Mouse (Mus musculus) ES-Bruce4 (cell line): ENCODE measurements around the gene Usf2. TPM values are rescaled to one million over a fixed set of nuclear protein-coding genes. Genes with fewer than 3 reads are reported as not detected.

Source experiments
- H3K27ac ChIP-seq: 2 replicates; pipeline ENCODE4 v1.5.1; 2012; ENCODE audit warnings: low read length, inconsistent platforms; ENCODE audit not compliant: insufficient read depth
- H3K27me3 ChIP-seq: 2 replicates; pipeline ENCODE4 v1.6.1; 2012; ENCODE audit warnings: mild to moderate bottlenecking, low read length, inconsistent platforms; ENCODE audit not compliant: control insufficient read depth, poor library complexity, insufficient read depth, severe bottlenecking
- H3K36me3 ChIP-seq: 2 replicates; pipeline ENCODE4 v1.6.1; 2012; ENCODE audit warnings: inconsistent platforms, mild to moderate bottlenecking, low read length, moderate library complexity; ENCODE audit not compliant: control insufficient read depth, poor library complexity, insufficient read depth, severe bottlenecking
- H3K4me1 ChIP-seq: one replicate; pipeline ENCODE4 v1.8.1; 2011; ENCODE audit warnings: low read length; ENCODE audit not compliant: control insufficient read depth, insufficient read depth
- H3K4me3 ChIP-seq: 2 replicates; pipeline ENCODE4 v1.5.1; 2011; ENCODE audit warnings: low read depth, mild to moderate bottlenecking, low read length
- H3K9ac ChIP-seq: 2 replicates; pipeline ENCODE4 v1.6.1; 2012; ENCODE audit warnings: low read depth, mild to moderate bottlenecking, inconsistent platforms; ENCODE audit not compliant: poor library complexity, severe bottlenecking
- H3K9me3 ChIP-seq: replicated peaks from 2 replicates; pipeline ENCODE4 v1.6.1; 2012; ENCODE audit warnings: mild to moderate bottlenecking, low read length, inconsistent platforms; ENCODE audit not compliant: control insufficient read depth, poor library complexity, insufficient read depth, severe bottlenecking
- CTCF ChIP-seq: IDR thresholded peaks from one replicate; pipeline ENCODE4 v1.8.1; 2011; ENCODE audit warnings: low read depth, low read length
- EP300 ChIP-seq: IDR thresholded peaks from 2 replicates; pipeline ENCODE4 v1.6.1; 2011; ENCODE audit warnings: low read depth, low read length; ENCODE audit not compliant: insufficient read depth
- POLR2A ChIP-seq: IDR thresholded peaks from one replicate; pipeline ENCODE4 v1.8.1; 2011; ENCODE audit warnings: low read length; ENCODE audit not compliant: insufficient read depth
- polyA plus RNA-seq: library from polyadenylated mRNA; stranded (reverse); fragments of >200 nt; gene quantifications from 2 replicates; pipeline ENCODE4 v1.2.4, GENCODE M21; 2011; ENCODE audit warnings: low read depth; ENCODE audit not compliant: missing spikeins, insufficient read depth, insufficient read length

Gene Usf2
- polyA plus RNA-seq, 1 experiment = 71.4 TPM

DNA sequence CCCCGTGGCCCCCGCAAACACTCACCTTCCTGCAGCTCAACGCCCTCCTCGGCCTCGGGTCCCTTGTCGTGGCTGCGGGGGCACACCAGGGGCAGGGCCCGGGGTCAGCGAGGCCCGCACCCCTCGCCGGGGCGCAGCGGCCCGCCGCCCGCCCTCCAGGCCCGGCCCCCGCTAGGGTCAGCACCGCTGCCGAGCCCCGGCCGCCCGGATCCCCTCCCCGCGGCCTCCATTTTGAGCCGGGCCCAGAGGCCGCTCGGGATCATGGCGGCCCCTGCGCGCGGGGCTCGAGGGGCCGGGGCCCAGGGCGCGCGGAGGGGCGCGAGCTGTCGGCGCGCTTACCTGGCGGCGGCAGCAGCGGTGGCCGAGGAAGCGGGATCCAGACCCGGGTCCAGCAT is 249 bp downstream of the Usf2 start:
- Histone ChIP-seq H3K9ac (peak overlapping the region; percentile 99), H3K27ac (no peak overlapping the region), H3K9me3 (no peaks in the 10 kb centered on the region), H3K4me3 (peak overlapping the region; percentile 99), H3K36me3 (peaks cover 23% of the 10 kb centered on the region), H3K27me3 (no peaks in the 10 kb centered on the region), H3K4me1 (peaks cover 9% of the 10 kb centered on the region)
- TF ChIP-seq POLR2A (no peak), CTCF (no peak), EP300 (no peak)

DNA sequence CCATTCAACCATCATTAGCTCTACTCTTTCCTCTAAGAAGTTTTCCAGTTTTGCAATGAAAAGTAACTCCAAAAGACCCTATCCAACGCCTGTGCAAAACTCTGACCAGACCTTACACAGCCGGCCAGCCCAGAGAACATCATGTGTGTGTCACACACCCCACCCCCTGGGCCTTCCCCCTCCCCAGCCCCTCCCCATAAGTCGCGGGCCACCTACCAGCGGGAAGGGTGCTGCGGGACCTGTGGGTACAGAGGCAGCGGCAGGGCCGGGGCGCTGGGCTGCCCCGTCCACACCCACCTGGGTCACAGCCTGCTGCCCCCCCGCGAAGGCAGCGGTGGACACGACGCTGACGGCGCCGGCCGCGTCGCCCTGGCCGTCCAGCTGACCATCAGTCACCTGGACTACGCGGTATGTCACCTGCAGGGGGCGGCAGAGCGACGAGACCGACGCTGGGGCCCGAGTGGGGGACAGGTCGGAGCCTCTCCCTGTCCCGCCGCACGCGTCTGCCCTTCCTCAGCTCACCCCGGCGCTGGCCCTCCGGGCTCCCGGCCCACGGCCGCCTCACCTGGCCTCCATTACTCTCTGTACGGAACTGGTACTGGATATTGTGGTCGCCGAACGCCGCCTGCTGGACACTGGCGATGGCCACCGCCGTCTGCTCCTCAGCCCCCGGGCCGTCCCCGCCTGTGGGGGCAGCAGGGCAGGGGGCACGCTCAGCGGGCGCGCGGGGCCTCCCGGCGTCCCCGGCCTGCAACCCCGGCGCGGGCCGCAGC is 833 bp downstream of the Usf2 start:
- Histone ChIP-seq H3K4me1 (peaks cover 9% of the 10 kb centered on the region), H3K27ac (no peak overlapping the region), H3K9me3 (no peaks in the 10 kb centered on the region), H3K36me3 (peaks cover 23% of the 10 kb centered on the region), H3K4me3 (peak overlapping the region; percentile 99), H3K9ac (peak overlapping the region; percentile 99), H3K27me3 (no peaks in the 10 kb centered on the region)
- peak; percentile 65 for TF ChIP-seq CTCF
- TF ChIP-seq EP300 = no peak
- TF ChIP-seq POLR2A = no peak

DNA sequence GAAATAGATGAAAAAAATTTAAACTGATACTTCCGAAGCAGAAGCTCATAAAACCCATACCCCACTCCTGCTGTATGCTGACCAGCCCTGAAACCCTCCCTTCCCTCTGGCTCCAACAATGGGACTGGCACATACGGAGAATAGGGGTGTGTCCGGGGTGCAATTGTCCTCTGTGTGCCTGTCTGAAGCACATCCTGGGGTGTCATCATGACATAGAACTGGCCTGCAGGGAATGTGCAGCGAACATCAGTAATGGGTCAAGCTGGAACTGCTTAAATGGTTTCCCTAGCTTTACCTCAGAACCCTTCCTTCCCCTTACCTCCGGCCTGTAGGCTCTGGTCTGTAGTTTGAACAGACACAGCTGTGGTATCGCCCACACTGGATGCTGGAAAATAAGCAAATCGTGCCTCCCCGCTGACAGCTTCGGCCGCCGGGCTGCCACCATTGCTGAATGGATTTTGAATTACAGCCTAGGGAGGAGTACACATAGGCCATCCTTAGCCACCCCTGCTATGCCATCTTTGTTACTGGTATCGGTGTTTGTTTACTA is 1.6 kb downstream of the Usf2 start:
- H3K27ac ChIP-seq = no peak overlapping the region
- peaks cover 16% of the 10 kb centered on the region for H3K36me3 ChIP-seq
- H3K4me1 ChIP-seq = peaks cover 8% of the 10 kb centered on the region
- TF ChIP-seq POLR2A (no peak), CTCF (no peak), EP300 (no peak)
- H3K27me3 ChIP-seq = no peaks in the 10 kb centered on the region
- no peak overlapping the region for H3K4me3 ChIP-seq
- no peak overlapping the region for H3K9ac ChIP-seq
- no peaks in the 10 kb centered on the region for H3K9me3 ChIP-seq

DNA sequence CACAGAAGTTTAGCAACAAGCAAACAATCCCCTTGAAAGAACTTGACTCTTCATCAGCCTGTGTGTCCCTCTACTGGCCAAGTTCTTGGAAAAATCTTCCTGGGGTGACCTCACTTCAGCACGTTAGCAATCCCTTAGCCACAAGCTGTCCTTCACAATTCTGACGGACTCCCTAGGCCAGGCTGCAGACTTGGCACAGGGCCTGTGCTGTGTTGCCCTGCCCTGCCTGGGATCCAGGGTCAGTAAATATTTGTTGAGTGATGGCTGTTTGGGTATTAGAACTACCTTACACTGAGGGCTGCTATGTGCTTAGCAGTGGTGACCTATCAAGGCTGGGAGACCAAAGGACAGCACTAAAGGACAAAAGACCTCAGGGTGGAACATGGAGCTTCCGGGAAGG is 2.6 kb downstream of the Usf2 start:
- Histone ChIP-seq H3K36me3 (peaks cover 16% of the 10 kb centered on the region), H3K9ac (no peak overlapping the region), H3K4me3 (no peak overlapping the region), H3K9me3 (no peaks in the 10 kb centered on the region), H3K4me1 (peaks cover 3% of the 10 kb centered on the region), H3K27ac (no peak overlapping the region), H3K27me3 (no peaks in the 10 kb centered on the region)
- TF ChIP-seq EP300 (no peak), CTCF (no peak), POLR2A (no peak)

DNA sequence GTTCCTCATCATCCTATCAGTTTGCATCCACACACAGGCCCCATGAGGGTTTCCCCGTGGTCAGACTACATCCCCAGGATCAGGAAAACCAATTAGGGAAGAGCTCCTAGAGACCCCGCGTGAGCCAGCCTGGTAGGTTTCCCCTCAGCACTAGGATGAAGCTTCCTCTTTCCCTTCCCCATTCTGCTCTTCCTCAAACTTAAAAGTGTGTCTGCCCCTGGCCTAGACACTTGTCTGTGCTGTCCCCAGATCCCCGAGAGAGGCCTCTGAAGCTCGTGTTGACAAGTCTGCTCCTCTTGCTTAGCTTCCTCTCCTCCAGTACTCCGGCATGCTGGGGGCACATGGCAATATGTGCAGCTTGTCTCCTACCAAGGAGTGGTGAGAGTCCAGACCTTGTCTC is 3.1 kb downstream of the Usf2 start:
- no peak for TF ChIP-seq CTCF
- TF ChIP-seq POLR2A = no peak
- TF ChIP-seq EP300 = no peak
- Histone ChIP-seq H3K4me3 (no peak overlapping the region), H3K4me1 (no peaks in the 10 kb centered on the region), H3K36me3 (peaks cover 18% of the 10 kb centered on the region), H3K9me3 (no peaks in the 10 kb centered on the region), H3K27ac (no peak overlapping the region), H3K27me3 (no peaks in the 10 kb centered on the region), H3K9ac (no peak overlapping the region)
